ENCODE assay signal across 8 mouse cellular contexts in genomic region chr6:97148383-97149251, GRCm38 (mm10). TPM values are rescaled to one million over a fixed set of nuclear protein-coding genes. Genes with fewer than 3 reads are reported as not detected.
DNase-seq lines count a peak whose midpoint lies in the region; ATAC-seq and TF ChIP-seq lines count a peak whose summit lies in the region.

Gene Eogt, minus strand, starts transcription at chr6:97149182.

- no peak for TF ChIP-seq POLR2A in bone marrow macrophage, adult 2 months (IDR thresholded peaks at IDR 0.05; ENCODE audit: borderline replicate concordance, low read depth, low read length)
- no peak for TF ChIP-seq POLR2A in liver, adult 2 months (IDR thresholded peaks at IDR 0.05; ENCODE audit: extremely low read depth, insufficient read depth, low read length)

- H3K9ac ChIP-seq in heart, embryonic 11.5 days (ENCODE audit: low read depth, low read length): peak within 1 kb of the TSS; percentile 97
- H3K9ac ChIP-seq in kidney, embryonic 16.5 days (replicated peaks; ENCODE audit: low read length): peak within 1 kb of the TSS; percentile 92
- peak within 1 kb of the TSS; percentile 85 for H3K9ac ChIP-seq in liver, adult 2 months (ENCODE audit: low read depth, low read length)

- peak within 1 kb of the TSS; percentile 97 for H3K4me2 ChIP-seq in heart, embryonic 11.5 days
- peak within 1 kb of the TSS; percentile 99 for H3K4me2 ChIP-seq in kidney, embryonic 16.5 days (replicated peaks; ENCODE audit: low read depth, low read length)

- WGBS in heart, embryonic 11.5 days (ENCODE audit: insufficient replicate concordance): under 1% methylated on average over 56 of the region's 56 CpGs
- WGBS in kidney, embryonic 16.5 days: under 1% methylated on average over 56 of the region's 56 CpGs
- under 1% methylated on average over 56 of the region's 56 CpGs for WGBS in liver, adult 2 months

- peak; percentile 73 to 77 for DNase-seq in B cell, adult 2 months
- peak; percentile 73 for DNase-seq in liver, adult 2 months (ENCODE audit: extremely low read depth, low read depth, low spot score)
- DNase-seq in spleen, postnatal 36 days (ENCODE audit: low spot score in 2 of 2): peak; percentile 76 to 77

- H3K9me3 ChIP-seq in erythroblast, embryonic 14.5 days (ENCODE audit: control insufficient read depth, low read length): no peaks in the 10 kb centered on the region
- H3K9me3 ChIP-seq in heart, embryonic 11.5 days (replicated peaks; ENCODE audit: control insufficient read depth, low read length): no peaks in the 10 kb centered on the region
- H3K9me3 ChIP-seq in kidney, embryonic 16.5 days (ENCODE audit: low read length): no peaks in the 10 kb centered on the region

- H3K79me2 ChIP-seq in liver, adult 2 months (ENCODE audit: control insufficient read depth, insufficient read depth, low read length): no peaks in the 10 kb centered on the region

- peaks cover 6% of the 10 kb centered on the region for H3K36me3 ChIP-seq in erythroblast, embryonic 14.5 days (ENCODE audit: control insufficient read depth)
- peaks cover under 1% of the 10 kb centered on the region; the same call in 1 of the 2 replicates for H3K36me3 ChIP-seq in heart, embryonic 11.5 days (ENCODE audit: control insufficient read depth, insufficient read depth, low read length)
- H3K36me3 ChIP-seq in kidney, embryonic 16.5 days (ENCODE audit: insufficient read depth, low read length): peaks cover 6% of the 10 kb centered on the region; the same call in 1 of the 2 replicates
- peaks cover 3% of the 10 kb centered on the region for H3K36me3 ChIP-seq in liver, adult 2 months (ENCODE audit: control insufficient read depth, insufficient read depth, low read length)

- ATAC-seq in heart, embryonic 11.5 days (replicated peaks; ENCODE audit: insufficient number of reproducible peaks, low FRiP score, low TSS enrichment): peak; percentile 72
- peak; percentile 81 for ATAC-seq in kidney, embryonic 16.5 days (ENCODE audit: low FRiP score, low TSS enrichment)
- peak; percentile 43 for ATAC-seq in monocyte, adult 5-6 weeks (replicated peaks; ENCODE audit: insufficient number of reproducible peaks, low FRiP score, low TSS enrichment, poor library complexity, severe bottlenecking)

- TF ChIP-seq CTCF in bone marrow macrophage, adult 2 months (IDR thresholded peaks at IDR 0.05; ENCODE audit: low read depth, low read length): no peak
- TF ChIP-seq CTCF in liver, adult 2 months (IDR thresholded peaks at IDR 0.05; ENCODE audit: low read depth, low read length): peak; percentile 47; the same call in 1 of the 2 replicates

- peaks cover 24% of the 10 kb centered on the region for H3K4me1 ChIP-seq in bone marrow macrophage, adult 2 months (ENCODE audit: control insufficient read depth, insufficient read depth, low read length)
- peaks cover 18% of the 10 kb centered on the region for H3K4me1 ChIP-seq in erythroblast, embryonic 14.5 days (ENCODE audit: control insufficient read depth)
- H3K4me1 ChIP-seq in heart, embryonic 11.5 days (ENCODE audit: control insufficient read depth, insufficient read depth, low read length): peaks cover 24% of the 10 kb centered on the region
- peaks cover 25% of the 10 kb centered on the region for H3K4me1 ChIP-seq in kidney, embryonic 16.5 days (ENCODE audit: insufficient read depth, low read length)
- H3K4me1 ChIP-seq in liver, adult 2 months (ENCODE audit: control insufficient read depth, insufficient read depth, low read length): peaks cover 8% of the 10 kb centered on the region

- peak within 1 kb of the TSS; percentile 89 for H3K27ac ChIP-seq in bone marrow macrophage, adult 2 months (ENCODE audit: insufficient read depth, low read depth, low read length)
- H3K27ac ChIP-seq in heart, embryonic 11.5 days (ENCODE audit: low read depth, low read length): peak within 1 kb of the TSS; percentile 79
- peak within 1 kb of the TSS; percentile 83 for H3K27ac ChIP-seq in kidney, embryonic 16.5 days (ENCODE audit: low read length)
- peak within 1 kb of the TSS; percentile 43 for H3K27ac ChIP-seq in liver, adult 2 months (replicated peaks; ENCODE audit: insufficient read depth, low read depth, low read length)

- peak within 1 kb of the TSS; percentile 72 for H3K4me3 ChIP-seq in bone marrow macrophage, adult 2 months (ENCODE audit: insufficient read depth, low read length)
- peak within 1 kb of the TSS; percentile 77 for H3K4me3 ChIP-seq in erythroblast, embryonic 14.5 days (replicated peaks)
- H3K4me3 ChIP-seq in heart, embryonic 11.5 days (ENCODE audit: low read depth, low read length): peak within 1 kb of the TSS; percentile 78
- peak within 1 kb of the TSS; percentile 81 for H3K4me3 ChIP-seq in kidney, embryonic 16.5 days (ENCODE audit: low read length)
- peak within 1 kb of the TSS; percentile 77 for H3K4me3 ChIP-seq in liver, adult 2 months (ENCODE audit: insufficient read depth, low read depth, low read length)

- H3K27me3 ChIP-seq in erythroblast, embryonic 14.5 days (ENCODE audit: control insufficient read depth): no peaks in the 10 kb centered on the region; the same call in 1 of the 2 replicates
- H3K27me3 ChIP-seq in heart, embryonic 11.5 days (ENCODE audit: control insufficient read depth, insufficient read depth, low read length): no peaks in the 10 kb centered on the region
- H3K27me3 ChIP-seq in kidney, embryonic 16.5 days (ENCODE audit: insufficient read depth, low read length): no peaks in the 10 kb centered on the region
- H3K27me3 ChIP-seq in liver, adult 2 months (ENCODE audit: control insufficient read depth, insufficient read depth, low read length): no peaks in the 10 kb centered on the region

RNA-seq across cellular contexts. Expression of gene Eogt, which starts in this region (rescaled TPM):
- 14.4 and 16.3 TPM in 2 replicates for polyA plus RNA-seq in bone marrow macrophage, adult 2 months (2012; ENCODE audit: insufficient read depth, insufficient read length, missing spikeins)
- 0.03 TPM in 1 of 2 replicates, not detected in the other for polyA plus RNA-seq in erythroblast, embryonic 14.5 days (2012)
- 12.1 and 13.5 TPM in 2 replicates for polyA plus RNA-seq in heart, embryonic 11.5 days (2014; fragmentation: Nextera tagmentation; extraction: Ambion mirVana)
- 22.9 and 24.5 TPM in 2 replicates for polyA plus RNA-seq in kidney, embryonic 16.5 days (2015; fragmentation: Nextera tagmentation; extraction: Ambion mirVana)
- 3.3 and 3.9 TPM in 2 replicates for total RNA-seq in liver, adult 2 months (2014; rRNA removed)
- 1.1 and 2.0 TPM in 2 replicates for polyA plus RNA-seq in liver, adult 2 months (2012; rRNA removed)
- total RNA-seq in monocyte, adult 5-6 weeks (2017): 3.0 to 8.6 TPM (median 7.9 TPM) in 3 replicates

Comparison
In these comparisons a context has a peak if more than half of its experiments do, and no peak if none do; other contexts are left out.
1. Peak in every context shown above with its lines: DNase-seq, ATAC-seq, H3K4me3 ChIP-seq and H3K27ac ChIP-seq.